Comparison of ENCODE assay signal across 21 mouse cellular contexts in genomic region chr11:88518361-88518760, GRCm38 (mm10).
DNase-seq lines count a peak whose midpoint lies in the region; ATAC-seq and TF ChIP-seq lines count a peak whose summit lies in the region.
"Had no signal": no experiment of that assay in that cellular context is flagged by ENCODE, and none has a peak within 500 bp of the region (broad histone marks: within the 10 kb centered on the region; RNA-seq: fewer than 3 reads in every experiment).

No protein-coding gene starts in this region.

- H3K27ac ChIP-seq in liver, adult 2 months (replicated peaks; ENCODE audit: insufficient read depth, low read depth, low read length), result no peak overlapping the region
- no peak overlapping the region for H3K27ac ChIP-seq in liver, embryonic 11.5 days (ENCODE audit: low read depth, low read length)
- H3K27ac ChIP-seq in midbrain, embryonic 10.5 days (replicated peaks), result 0 out of 2 replicates have a peak overlapping the region, but pooled peaks have one; percentile 38
- no peak overlapping the region for H3K27ac ChIP-seq in midbrain, embryonic 13.5 days
- H3K27ac ChIP-seq in midbrain, embryonic 12.5 days (replicated peaks), result 0 out of 2 replicates have a peak overlapping the region, but pooled peaks have one; percentile 2
- H3K27ac ChIP-seq in midbrain, embryonic 11.5 days (ENCODE audit: low read depth, low read length), result no peak overlapping the region

- H3K4me1 ChIP-seq in liver, adult 2 months (ENCODE audit: control insufficient read depth, insufficient read depth, low read length), result peaks cover 10% of the 10 kb centered on the region
- peaks cover 6% of the 10 kb centered on the region for H3K4me1 ChIP-seq in liver, embryonic 11.5 days (replicated peaks; ENCODE audit: control insufficient read depth, insufficient read depth, low read length)
- H3K4me1 ChIP-seq in midbrain, embryonic 10.5 days, result peaks cover 80% of the 10 kb centered on the region
- peaks cover 83% of the 10 kb centered on the region for H3K4me1 ChIP-seq in midbrain, embryonic 13.5 days (replicated peaks)
- H3K4me1 ChIP-seq in midbrain, embryonic 12.5 days, result peaks cover 67% of the 10 kb centered on the region
- peaks cover 54% of the 10 kb centered on the region for H3K4me1 ChIP-seq in midbrain, embryonic 11.5 days (ENCODE audit: control insufficient read depth, insufficient read depth, low read length)

- no peak overlapping the region for H3K4me3 ChIP-seq in liver, adult 2 months (ENCODE audit: insufficient read depth, low read depth, low read length)
- no peak overlapping the region for H3K4me3 ChIP-seq in liver, embryonic 11.5 days (ENCODE audit: low read depth, low read length)
- H3K4me3 ChIP-seq in midbrain, embryonic 10.5 days, result no peak overlapping the region
- no peak overlapping the region for H3K4me3 ChIP-seq in midbrain, embryonic 13.5 days (replicated peaks)
- H3K4me3 ChIP-seq in midbrain, embryonic 12.5 days, result no peak overlapping the region
- H3K4me3 ChIP-seq in midbrain, embryonic 11.5 days (ENCODE audit: low read depth, low read length), result no peak overlapping the region

- H3K27me3 ChIP-seq in liver, adult 2 months (ENCODE audit: control insufficient read depth, insufficient read depth, low read length), result no peaks in the 10 kb centered on the region
- H3K27me3 ChIP-seq in liver, embryonic 11.5 days (replicated peaks; ENCODE audit: control insufficient read depth, insufficient read depth, low read length), result no peaks in the 10 kb centered on the region
- H3K27me3 ChIP-seq in midbrain, embryonic 10.5 days (ENCODE audit: low read depth, poor library complexity, severe bottlenecking), result no peaks in the 10 kb centered on the region
- H3K27me3 ChIP-seq in midbrain, embryonic 13.5 days, result no peaks in the 10 kb centered on the region
- no peaks in the 10 kb centered on the region for H3K27me3 ChIP-seq in midbrain, embryonic 12.5 days
- no peaks in the 10 kb centered on the region for H3K27me3 ChIP-seq in midbrain, embryonic 11.5 days (ENCODE audit: control insufficient read depth, insufficient read depth, low read length)
- H3K27me3 ChIP-seq: CH12.LX, Patski had no signal

- TF ChIP-seq CTCF in liver, adult 2 months (IDR thresholded peaks at IDR 0.05; ENCODE audit: low read depth, low read length), result no peak

- no peak overlapping the region for H3K4me2 ChIP-seq in liver, embryonic 11.5 days
- no peak overlapping the region for H3K4me2 ChIP-seq in midbrain, embryonic 13.5 days (replicated peaks)
- no peak overlapping the region for H3K4me2 ChIP-seq in midbrain, embryonic 12.5 days (replicated peaks)
- no peak overlapping the region for H3K4me2 ChIP-seq in midbrain, embryonic 11.5 days

- no peaks in the 10 kb centered on the region for H3K36me3 ChIP-seq in liver, adult 2 months (ENCODE audit: control insufficient read depth, insufficient read depth, low read length)
- H3K36me3 ChIP-seq in liver, embryonic 11.5 days (ENCODE audit: control insufficient read depth, insufficient read depth, low read length), result no peaks in the 10 kb centered on the region
- peaks cover 63% of the 10 kb centered on the region for H3K36me3 ChIP-seq in midbrain, embryonic 10.5 days
- no peaks in the 10 kb centered on the region for H3K36me3 ChIP-seq in midbrain, embryonic 13.5 days
- peaks cover 4% of the 10 kb centered on the region; the same call in 1 of the 2 replicates for H3K36me3 ChIP-seq in midbrain, embryonic 12.5 days
- H3K36me3 ChIP-seq in midbrain, embryonic 11.5 days (ENCODE audit: control insufficient read depth, insufficient read depth, low read length), result no peaks in the 10 kb centered on the region

- H3K9me3 ChIP-seq in liver, embryonic 11.5 days (ENCODE audit: control insufficient read depth, low read length), result no peaks in the 10 kb centered on the region
- H3K9me3 ChIP-seq in midbrain, embryonic 10.5 days (replicated peaks), result no peaks in the 10 kb centered on the region
- H3K9me3 ChIP-seq in midbrain, embryonic 13.5 days, result no peaks in the 10 kb centered on the region
- H3K9me3 ChIP-seq in midbrain, embryonic 12.5 days, result no peaks in the 10 kb centered on the region
- no peaks in the 10 kb centered on the region for H3K9me3 ChIP-seq in midbrain, embryonic 11.5 days (ENCODE audit: control insufficient read depth, low read length)
- H3K9me3 ChIP-seq: G1E had no signal

- no peak overlapping the region for H3K9ac ChIP-seq in liver, adult 2 months (ENCODE audit: low read depth, low read length)
- no peak overlapping the region for H3K9ac ChIP-seq in liver, embryonic 11.5 days (ENCODE audit: low read depth, low read length)
- H3K9ac ChIP-seq in midbrain, embryonic 13.5 days (replicated peaks), result no peak overlapping the region
- no peak overlapping the region for H3K9ac ChIP-seq in midbrain, embryonic 12.5 days (replicated peaks)
- H3K9ac ChIP-seq in midbrain, embryonic 11.5 days (ENCODE audit: low read length), result no peak overlapping the region

- peak; percentile 52 for DNase-seq in liver, adult 2 months (ENCODE audit: extremely low read depth, low read depth, low spot score)
- DNase-seq in liver, embryonic 11.5 days (ENCODE audit: low spot score), result no peak
- no peak for DNase-seq in midbrain, embryonic 10.5 days (ENCODE audit: low spot score)
- DNase-seq in midbrain, embryonic 11.5 days (ENCODE audit: low spot score, missing footprints), result no peak
- DNase-seq: adrenal gland, adult 2 months; adrenal gland, adult 8-10 months; adrenal gland, postnatal 10 days; adrenal gland, postnatal 14 days; adrenal gland, postnatal 25 days; adrenal gland, postnatal 36 days; B cell, adult 2 months; cerebellum, adult 11 months; cerebellum, adult 11-12 months; cerebellum, adult 18-20 months had no signal

- ATAC-seq in liver, embryonic 11.5 days (replicated peaks; ENCODE audit: low FRiP score), result no peak
- ATAC-seq in midbrain, embryonic 13.5 days, result no peak
- ATAC-seq in midbrain, embryonic 12.5 days (ENCODE audit: low FRiP score, low read depth), result no peak
- ATAC-seq in midbrain, embryonic 11.5 days (ENCODE audit: low FRiP score), result no peak
- ATAC-seq: activated CD4-positive, CD25-positive, alpha-beta regulatory T cell, adult 4 months; CD4-positive, CD25-positive, alpha-beta regulatory T cell, adult 4 months; Patski had no signal

- TF ChIP-seq POLR2A in liver, adult 2 months (IDR thresholded peaks at IDR 0.05; ENCODE audit: extremely low read depth, insufficient read depth, low read length), result no peak

- H3K79me2 ChIP-seq in liver, adult 2 months (ENCODE audit: control insufficient read depth, insufficient read depth, low read length), result peaks cover 3% of the 10 kb centered on the region; the same call in 1 of the 2 replicates

- WGBS in liver, adult 2 months, result 64% methylated on average over 3 of the region's 3 CpGs
- 86% methylated on average over 3 of the region's 3 CpGs for WGBS in liver, embryonic 11.5 days
- 95% methylated on average over 3 of the region's 3 CpGs for WGBS in midbrain, embryonic 10.5 days
- WGBS in midbrain, embryonic 13.5 days, result 92% methylated on average over 3 of the region's 3 CpGs
- 95% methylated on average over 3 of the region's 3 CpGs for WGBS in midbrain, embryonic 12.5 days
- WGBS in midbrain, embryonic 11.5 days, result 88% methylated on average over 3 of the region's 3 CpGs

Comparison
In these comparisons a context has a peak if more than half of its experiments do, and no peak if none do; other contexts are left out.
1. H3K27ac ChIP-seq: peak in midbrain, embryonic 10.5 days (single experiment) and midbrain, embryonic 12.5 days (single experiment); none in liver, adult 2 months (single experiment), liver, embryonic 11.5 days (single experiment), midbrain, embryonic 13.5 days (single experiment) and midbrain, embryonic 11.5 days (single experiment).